Mouse (Mus musculus) cortical plate, adult 2 months (tissue): ENCODE results near the gene Cd36. TPM values are rescaled to one million over a fixed set of nuclear protein-coding genes. Genes with fewer than 3 reads are reported as not detected.

ENCODE experiments used
- H3K27ac ChIP-seq: fragments of 200-500 bp; 2 replicates; pipeline ENCODE4 v1.5.1; 2012; ENCODE audit warnings: low read length, control low read depth, inconsistent platforms; ENCODE audit not compliant: insufficient read depth
- H3K4me1 ChIP-seq: fragments of 200-500 bp; 2 replicates; pipeline ENCODE4 v1.6.1; 2011; ENCODE audit warnings: low read length; ENCODE audit not compliant: control insufficient read depth, insufficient read depth
- H3K4me3 ChIP-seq: fragments of 200-500 bp; 2 replicates; pipeline ENCODE4 v1.5.1; 2011; ENCODE audit warnings: mild to moderate bottlenecking, low read length, control low read depth; ENCODE audit not compliant: insufficient read depth
- CTCF ChIP-seq: fragments of 200-500 bp; IDR thresholded peaks from 2 replicates; pipeline ENCODE4 v1.5.1; 2011; ENCODE audit warnings: mild to moderate bottlenecking, control low read depth, low read length; ENCODE audit not compliant: insufficient read depth; ENCODE audit errors: extremely low read depth
- POLR2A ChIP-seq: fragments of 200-500 bp; IDR thresholded peaks from 2 replicates; pipeline ENCODE4 v1.6.1; 2011; ENCODE audit warnings: mild to moderate bottlenecking, low read length, control low read depth; ENCODE audit not compliant: insufficient read depth; ENCODE audit errors: extremely low read depth
- polyA plus RNA-seq: library from polyadenylated mRNA; depleted of rRNA; stranded (reverse); fragments of >200 nt; gene quantifications from 2 replicates; pipeline ENCODE4 v1.2.3, GENCODE M21; 2012; rRNA removed

The Cd36 gene
- polyA plus RNA-seq, 1 experiment: 0.63 TPM

DNA sequence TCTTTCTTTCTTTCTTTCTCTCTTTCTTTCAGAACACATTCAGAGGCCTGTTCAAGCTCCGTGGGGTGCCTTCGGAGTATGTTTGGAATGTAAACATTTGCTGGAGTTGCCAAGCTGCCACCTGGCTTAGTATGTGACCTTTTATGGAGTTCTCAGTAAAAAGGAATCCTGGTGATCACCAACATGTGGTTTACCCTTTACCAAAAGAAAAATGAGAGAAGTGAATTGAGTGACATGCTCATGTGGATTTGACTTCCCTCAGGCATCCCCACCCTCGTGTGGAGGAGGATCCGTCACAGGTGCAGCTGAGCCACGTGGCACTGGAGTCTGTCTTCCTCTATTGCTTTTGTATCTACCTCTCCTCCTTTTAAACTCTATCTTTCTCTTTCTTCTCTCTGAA, 141.5 kb downstream of the Cd36 start:
- TF ChIP-seq POLR2A (no peak), CTCF (no peak)
- H3K4me1 ChIP-seq: no peaks in the 10 kb centered on the region
- H3K27ac ChIP-seq: no peak overlapping the region

GRCm38 (mm10) chr5:17746520-17746919, 142.1 kb downstream of the Cd36 start:
- TF ChIP-seq CTCF: no peak
- Histone ChIP-seq H3K27ac (no peak overlapping the region), H3K4me1 (no peaks in the 10 kb centered on the region), H3K4me3 (no peak overlapping the region)

More for the DNA sequence above, 141.5 kb downstream of the Cd36 start:
- H3K4me3 ChIP-seq: no peak overlapping the region

DNA sequence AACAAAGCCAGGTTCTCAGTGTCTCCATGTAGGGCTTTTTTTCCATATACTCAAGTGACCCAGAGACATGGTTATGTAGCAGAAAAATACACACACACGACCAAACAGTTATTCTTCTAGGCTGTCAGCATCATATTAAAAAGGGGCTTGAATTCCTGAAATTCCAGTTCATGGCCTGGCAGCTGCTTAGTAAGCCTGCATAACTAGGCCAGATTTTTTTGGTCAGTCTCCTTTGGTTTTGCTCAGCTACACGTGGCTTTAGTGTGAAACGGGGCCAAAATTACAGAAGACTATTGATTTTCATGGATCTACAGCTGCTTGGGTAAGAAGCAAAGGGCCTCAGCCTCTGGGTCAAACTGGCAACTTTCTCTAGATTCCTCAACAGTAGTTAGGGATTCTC, 148.8 kb downstream of the Cd36 start:
- no peak for TF ChIP-seq CTCF
- TF ChIP-seq POLR2A: no peak
- Histone ChIP-seq H3K27ac (no peak overlapping the region), H3K4me3 (no peak overlapping the region), H3K4me1 (no peaks in the 10 kb centered on the region)

Other genes with a start within 250 kb of the Cd36 start
- gene Gnat3, start 73.7 kb upstream of the Cd36 start, polyA plus RNA-seq: not detected in 2 replicates